Mouse (Mus musculus) large intestine, adult 2 months (tissue): ENCODE results near the gene Gm42906. TPM values are rescaled to one million over a fixed set of nuclear protein-coding genes. Genes with fewer than 3 reads are reported as not detected.

Experiments
- DNase-seq: peaks from one replicate; pipeline ENCODE4 v3.0.0-alpha.2; 2012; ENCODE audit warnings: low read depth, low spot score
- WGBS: fragments of 180-500 bp; shearing (Covaris S2); methylation state at CpG from one replicate; pipeline ENCODE4 v1.1.7; 2018; 5-methylcytosine and 5-hydroxymethylcytosine counted together
- polyA plus RNA-seq: library from polyadenylated mRNA; depleted of rRNA; stranded (reverse); fragments of >200 nt; gene quantifications from 2 replicates; pipeline ENCODE4 v1.2.3, GENCODE M21; 2012

Gene Gm42906
- polyA plus RNA-seq, 1 experiment, result not detected

DNA sequence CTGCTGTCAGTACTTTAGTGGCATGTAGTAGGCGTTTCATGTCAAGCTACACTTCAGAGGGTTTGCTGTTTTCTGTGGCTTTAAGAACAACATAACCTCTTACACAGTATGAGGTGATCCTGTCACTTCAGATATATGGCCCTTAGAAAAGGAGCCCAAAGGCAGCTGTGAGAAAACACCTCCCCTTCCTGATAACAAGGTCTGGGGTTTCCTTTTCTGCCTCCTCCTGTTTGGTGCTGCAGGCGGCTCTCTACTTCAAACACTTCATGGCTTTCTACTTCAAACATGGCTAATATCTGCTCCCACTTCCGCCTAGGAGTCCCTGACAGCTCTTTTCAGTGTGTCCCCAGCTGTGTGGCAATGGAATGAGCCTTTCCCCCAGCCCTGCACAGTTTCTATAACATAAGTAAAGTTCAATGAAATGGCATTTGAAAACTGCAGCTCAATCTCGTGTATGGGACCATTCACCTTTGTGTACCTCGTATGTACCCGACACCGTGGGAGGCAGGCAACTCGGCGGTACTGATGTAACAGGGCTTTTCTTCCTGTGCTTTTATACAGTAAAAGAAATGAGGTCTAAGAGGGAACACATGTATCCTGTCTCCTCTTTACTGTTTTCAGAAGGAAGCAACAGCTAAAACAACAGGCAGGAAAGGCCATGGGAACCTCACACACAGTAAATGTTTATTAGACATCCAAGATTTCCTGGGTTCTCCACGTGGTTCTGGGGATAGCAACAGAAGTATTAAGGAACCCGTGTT is 180.7 kb downstream of the Gm42906 start:
- DNase-seq, result no peak
- 17% methylated on average over 11 of the region's 11 CpGs for WGBS

DNA sequence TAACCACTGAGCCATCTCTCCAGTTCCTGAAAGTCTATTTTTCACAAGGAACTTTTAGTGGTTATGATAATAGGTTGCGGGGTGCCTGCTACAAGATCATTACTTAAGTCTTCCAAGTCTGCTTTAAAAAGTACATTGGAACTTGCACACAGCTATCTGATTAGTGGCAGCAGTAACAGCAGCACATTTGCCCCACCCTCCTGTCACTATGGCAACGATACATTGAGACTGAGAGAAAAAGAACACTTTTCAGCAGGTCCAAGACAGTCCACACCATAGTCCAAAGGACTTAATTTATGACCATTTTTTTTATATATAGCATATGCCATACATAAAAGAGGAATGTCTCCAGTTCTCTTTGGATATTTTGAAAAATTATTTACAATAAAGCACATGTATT is 181.7 kb downstream of the Gm42906 start:
- 44% methylated on average over 2 of the region's 2 CpGs for WGBS
- no peak for DNase-seq

DNA sequence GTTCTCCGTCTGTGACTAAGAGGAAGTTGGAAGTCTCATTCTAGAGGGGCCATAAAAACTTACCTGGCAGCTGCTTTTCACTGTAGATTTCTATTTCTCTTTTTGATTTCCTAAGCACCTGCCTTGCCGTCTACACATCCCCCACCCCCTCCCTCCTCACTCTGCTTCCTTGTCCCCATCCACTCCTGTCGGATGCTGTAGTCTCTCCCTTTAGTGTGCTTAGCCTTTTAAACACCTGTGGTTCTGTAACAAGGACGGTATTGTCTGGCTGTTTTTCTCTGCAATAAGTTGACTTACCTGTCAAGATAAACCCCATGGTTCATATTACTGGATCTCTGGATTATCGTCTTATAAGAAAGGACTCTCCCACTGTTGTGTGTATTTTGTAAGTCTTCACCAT is 182.4 kb downstream of the Gm42906 start:
- 36% methylated on average over 5 of the region's 5 CpGs for WGBS
- DNase-seq, result no peak

DNA sequence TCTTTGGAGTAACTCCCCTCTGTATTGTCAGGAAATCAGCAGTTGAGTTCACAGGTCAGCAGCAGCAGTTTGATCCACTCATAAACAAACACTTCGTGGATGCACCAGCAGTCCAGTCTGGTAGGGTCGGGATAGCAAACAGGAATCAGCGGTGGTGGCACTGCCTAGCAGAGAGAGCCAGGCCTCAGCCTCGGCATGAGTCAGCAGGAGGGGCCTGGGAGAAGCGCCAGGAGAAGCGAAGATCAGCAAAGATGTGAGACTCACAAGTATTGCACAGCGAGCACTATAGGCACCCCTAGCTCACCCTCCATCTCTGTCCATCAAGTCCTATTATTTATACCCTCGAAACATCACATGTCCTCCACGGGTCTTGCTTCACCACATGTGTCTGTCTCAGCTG is 189.2 kb downstream of the Gm42906 start:
- WGBS, result 48% methylated on average over 9 of the region's 9 CpGs
- no peak for DNase-seq

DNA sequence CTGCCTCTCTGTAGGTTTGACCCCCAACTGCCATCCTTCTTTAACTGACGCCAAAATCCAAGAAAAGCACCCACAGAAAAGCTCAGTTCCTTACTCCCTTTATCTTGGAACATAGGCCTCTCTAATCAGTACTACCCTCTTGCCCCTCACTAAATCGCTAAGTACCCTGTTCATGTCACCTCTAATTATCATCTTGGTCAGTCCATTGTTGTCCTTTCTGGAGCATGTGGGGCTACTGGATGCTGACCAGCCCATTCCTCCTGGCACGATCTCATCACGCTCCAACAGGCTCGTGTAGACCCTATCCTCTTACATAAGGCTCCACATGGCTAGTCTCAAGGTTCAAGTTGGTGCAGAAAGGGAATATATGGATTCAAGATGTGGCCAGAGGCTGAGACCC is 191.6 kb downstream of the Gm42906 start:
- WGBS, result 87% methylated on average over 5 of the region's 5 CpGs
- no peak for DNase-seq

DNA sequence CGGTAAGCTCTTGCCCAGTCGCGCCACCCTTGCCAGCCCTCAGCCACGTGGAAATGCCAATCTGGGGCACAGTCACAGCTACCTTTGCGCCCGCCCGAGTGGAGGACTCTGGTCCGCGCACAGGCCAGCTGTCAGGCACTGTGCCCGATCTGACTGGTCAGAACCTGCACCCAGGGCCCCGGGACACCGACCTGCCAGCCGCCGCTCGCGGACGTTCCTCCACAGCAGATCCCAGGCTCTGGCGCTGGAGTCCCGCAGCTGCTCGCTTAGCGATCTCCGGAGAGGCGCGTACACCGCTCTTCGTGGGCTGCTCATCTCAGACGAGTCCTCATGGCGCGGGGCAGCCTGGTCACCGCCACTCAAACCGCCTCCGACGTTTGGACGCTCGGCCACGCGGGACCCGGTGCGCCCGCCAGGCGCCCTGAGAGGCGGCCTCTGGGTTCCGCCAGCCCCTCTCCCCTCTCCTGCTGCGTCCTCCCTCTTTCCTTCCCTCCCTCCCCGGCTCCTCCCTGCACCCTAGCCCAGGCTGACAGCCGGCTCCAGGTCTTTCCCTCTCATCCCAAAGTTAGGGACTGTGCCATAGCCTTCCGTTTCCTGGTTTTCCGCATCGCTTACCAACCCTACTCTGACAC is 194.4 kb downstream of the Gm42906 start, which contains the start of gene Stard13:
Gene Stard13, minus strand, starts transcription at position 437 of the 632 bp plus-strand sequence.
- no peak for DNase-seq
- WGBS, result under 1% methylated on average over 49 of the region's 49 CpGs

DNA sequence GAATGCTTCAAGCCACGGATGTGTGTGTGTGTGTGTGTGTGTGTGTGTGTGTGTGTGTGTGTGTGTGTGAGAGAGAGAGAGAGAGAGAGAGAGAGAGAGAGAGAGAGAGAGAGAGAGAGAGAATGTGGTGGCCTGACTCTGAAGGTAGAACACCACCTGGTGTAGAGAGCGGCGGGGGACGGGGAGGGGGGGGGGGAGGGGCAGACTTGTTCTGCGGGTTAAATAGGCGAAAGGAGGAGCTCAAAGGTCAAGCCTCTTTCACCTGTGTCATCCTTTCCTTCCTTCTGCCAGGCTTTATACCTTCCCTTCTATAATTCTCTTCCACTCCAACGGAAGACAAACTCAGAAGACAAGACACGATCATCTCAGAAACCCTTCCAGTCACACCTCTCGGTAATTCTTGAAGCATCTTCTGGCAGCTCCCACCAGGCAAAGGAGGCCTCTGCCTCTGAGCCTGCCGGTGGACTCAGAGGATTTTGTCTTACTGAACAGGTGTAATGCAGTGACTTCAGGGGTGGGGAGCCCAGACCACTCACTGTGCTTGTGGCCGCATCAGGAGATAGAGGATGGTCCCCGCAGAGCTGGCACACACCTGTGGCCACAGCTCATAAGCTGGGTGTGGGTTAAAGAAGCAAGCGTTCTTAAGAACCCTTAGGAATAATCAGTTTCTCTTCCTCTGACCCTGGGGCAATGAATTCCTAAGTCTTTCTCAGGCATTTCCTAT is 195.2 kb downstream of the Gm42906 start:
- WGBS, result 19% methylated on average over 10 of the region's 13 CpGs

DNA sequence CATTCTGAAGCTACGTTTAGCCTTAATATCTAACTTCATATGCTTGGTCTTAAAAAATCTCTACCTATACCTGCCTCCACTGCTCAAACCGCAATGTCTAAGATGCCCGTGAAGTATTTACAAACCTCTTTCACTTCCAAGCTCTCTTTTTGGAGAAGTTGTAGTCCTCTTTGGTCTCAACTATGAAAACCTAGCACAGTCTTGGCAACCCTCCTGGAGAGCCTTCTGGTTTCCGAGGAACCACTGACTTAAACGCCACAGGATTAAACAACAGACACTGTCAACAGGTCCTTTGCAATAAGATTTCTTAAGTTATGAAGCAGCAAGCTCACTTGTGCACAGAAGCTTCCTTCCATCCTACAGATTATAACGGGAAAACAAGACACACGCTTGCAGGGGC is 196.1 kb downstream of the Gm42906 start:
- 57% methylated on average over 7 of the region's 7 CpGs for WGBS
- no peak for DNase-seq

More for the DNA sequence above, 195.2 kb downstream of the Gm42906 start:
- no peak for DNase-seq

DNA sequence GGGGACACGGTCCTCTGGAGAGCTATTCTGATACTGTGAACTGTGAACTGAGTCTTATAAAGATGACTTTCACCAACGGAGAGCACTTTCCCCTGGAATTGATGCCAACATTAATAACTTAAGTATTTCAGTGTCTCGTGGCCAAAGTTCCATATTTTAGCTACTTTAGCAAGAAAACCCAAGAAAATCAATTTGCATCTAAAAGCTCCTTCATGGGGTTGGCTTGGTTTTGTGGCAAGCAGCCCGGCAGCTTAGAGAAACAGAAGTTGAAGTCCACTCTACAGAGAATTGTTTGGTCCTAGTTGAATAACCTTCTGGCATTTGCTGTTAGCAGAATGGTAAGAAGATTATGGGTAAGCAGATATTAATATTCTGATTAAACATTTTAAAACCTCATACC is 196.6 kb downstream of the Gm42906 start:
- DNase-seq, result no peak
- 50% methylated on average over 4 of the region's 4 CpGs for WGBS

DNA sequence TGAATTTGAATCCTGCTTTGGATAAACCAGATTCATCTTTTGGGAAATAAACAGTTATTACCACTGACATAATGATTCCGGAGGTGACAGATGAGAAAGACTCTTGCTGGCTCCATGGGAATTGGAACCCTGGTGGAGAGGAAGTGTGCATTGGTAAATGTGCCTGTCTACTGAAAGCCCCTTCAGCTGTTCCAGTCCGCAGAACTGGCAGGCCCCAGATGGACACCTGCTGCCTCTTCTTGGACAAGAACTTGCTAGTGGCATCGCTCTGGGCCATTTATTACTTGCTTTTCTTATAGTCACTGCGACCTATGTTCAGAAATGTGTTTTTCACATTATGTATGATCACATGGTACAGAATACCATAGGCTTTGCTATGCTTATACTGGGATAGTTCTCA is 197.5 kb downstream of the Gm42906 start:
- WGBS, result 96% methylated on average over 4 of the region's 4 CpGs
- no peak for DNase-seq

DNA sequence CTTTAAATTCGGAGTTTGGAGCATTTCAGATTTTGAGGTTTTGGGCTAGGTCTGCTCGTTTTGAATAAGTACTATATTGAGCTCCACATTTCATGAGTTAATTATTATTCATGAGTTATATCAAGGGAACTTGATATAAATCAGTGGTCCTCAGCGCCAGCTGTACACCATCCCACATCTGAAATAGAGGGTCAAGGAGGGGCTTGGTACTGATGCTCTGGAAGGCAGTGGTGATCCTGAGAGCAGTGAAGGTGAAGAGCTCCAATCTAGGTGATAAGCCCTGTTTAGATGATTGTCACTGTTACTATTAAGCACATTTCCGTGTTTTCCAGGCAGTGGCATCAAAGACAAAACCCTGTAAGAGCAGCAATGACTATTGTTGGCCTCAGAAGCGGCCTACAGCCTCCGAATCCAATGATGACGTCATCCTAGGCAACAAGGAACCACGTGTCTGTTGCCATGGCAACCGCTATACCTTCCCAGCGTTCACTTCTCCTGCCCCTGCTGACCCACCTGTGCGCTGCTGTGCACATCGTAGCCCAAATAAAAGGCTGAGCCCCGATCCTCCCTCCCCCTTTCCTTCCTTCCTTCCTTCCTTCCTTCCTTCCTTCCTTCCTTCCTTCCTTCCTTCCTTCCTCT is 199.5 kb downstream of the Gm42906 start:
- 79% methylated on average over 13 of the region's 13 CpGs for WGBS
- no peak for DNase-seq

DNA sequence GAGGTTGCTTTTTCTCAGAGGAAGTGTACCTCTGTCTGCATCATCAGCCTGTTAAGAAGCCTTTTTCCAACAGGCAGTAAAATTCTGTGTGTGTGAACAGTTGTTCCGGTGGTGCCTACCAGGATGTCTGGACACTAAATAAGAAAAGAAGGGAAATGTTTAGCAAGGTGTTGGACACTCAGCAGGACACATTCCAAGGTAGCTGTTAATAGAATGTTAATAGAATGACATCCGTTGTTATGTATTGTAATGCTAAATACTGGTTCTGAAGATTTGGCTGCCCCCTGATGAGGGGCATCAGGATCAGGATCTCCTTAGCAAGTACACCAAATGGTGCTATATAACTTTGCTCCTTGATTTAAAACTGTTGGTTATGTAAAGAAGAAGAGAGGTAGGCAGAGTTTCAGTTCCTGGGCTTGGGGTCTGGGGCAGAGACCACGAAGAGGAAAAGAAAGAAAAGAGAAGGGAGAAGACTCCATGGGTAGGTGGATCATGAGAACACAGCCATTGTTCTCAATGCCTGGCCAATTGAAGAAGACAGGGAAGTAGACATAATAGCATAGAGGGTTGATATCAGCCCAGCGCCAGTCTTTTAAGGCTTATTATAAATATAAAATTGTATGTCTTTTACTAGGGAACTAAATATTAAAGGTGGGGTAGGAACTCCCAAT is 204.1 kb downstream of the Gm42906 start:
- 74% methylated on average over 4 of the region's 4 CpGs for WGBS
- DNase-seq, result no peak

DNA sequence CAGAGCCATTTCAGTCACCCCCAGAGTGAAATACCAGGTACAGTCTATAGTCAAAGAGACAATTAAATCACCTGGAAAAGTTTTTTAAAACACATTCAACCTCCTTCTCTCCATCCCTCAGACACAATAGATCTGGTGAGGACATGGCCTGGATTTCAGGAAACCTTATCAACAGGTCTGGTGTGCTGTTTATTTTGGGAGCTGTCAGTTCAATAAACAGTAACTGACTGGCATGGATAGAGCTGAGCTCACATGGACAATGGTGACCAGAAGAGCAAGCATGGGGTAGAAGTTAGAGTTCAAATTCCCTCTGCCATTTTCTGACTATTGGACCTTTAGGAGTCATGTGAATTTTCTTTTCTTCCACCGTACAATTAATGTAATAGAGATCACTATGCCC is 205.2 kb downstream of the Gm42906 start:
- WGBS, result 92% methylated on average over 1 of the region's 1 CpGs
- DNase-seq, result no peak

DNA sequence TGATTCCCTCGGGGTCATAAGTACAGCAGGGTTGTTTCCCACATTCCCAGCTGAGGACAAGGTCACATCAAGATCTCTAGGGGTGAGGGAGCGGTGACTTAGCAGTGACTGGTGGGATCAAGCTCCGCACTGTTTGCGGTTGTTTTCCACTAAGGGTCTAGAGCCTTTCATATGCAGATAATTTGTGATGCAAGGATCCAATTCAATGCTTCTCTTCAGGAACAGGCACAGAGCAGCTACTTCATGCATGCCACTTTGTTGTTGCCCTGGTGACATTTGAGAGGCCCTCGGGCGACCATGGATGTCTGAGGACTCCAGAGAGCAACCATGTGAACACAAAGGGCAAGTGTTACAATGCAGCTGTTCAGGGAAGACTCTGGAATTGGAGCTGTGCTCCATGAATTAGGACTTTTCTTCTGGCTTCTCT is 209.3 kb downstream of the Gm42906 start:
- WGBS, result 79% methylated on average over 6 of the region's 6 CpGs
- DNase-seq, result no peak

DNA sequence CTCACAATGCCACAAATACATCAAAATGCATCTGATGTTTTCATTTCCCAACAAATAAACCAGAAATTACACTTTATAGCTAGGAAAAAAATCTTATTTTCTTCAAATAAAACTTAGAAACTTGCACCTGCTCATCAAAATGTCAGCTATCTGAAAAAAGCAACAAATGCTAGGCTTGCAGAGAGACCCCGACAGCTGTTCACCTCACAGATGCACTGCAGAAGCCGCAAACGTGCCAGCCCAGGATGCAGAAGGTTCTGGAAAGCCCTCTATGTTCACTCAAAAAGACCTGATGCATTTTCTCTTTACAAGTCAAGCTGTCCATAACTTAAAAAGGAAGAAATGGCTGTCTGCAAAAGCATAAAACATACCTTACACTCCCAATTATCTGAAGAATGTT is 214.9 kb downstream of the Gm42906 start:
- no peak for DNase-seq
- 88% methylated on average over 3 of the region's 3 CpGs for WGBS

DNA sequence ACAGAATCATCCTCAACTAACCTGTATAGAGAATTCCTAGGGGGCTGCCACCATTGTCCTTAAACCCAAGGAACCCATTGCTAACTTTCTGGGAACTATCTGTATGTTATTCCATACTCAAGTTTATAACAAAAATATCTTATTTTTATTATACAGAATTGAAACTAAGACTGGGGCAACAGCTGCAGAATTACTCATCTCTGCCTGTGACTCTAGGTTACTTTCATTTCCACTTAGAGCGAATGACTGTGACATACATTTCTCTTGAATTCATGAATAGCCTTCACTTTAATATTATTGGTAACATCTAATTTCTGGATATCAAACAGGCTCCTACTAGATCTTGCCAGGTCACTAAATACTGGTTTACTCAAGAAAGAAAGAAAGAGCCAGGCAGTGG is 217.1 kb downstream of the Gm42906 start:
- WGBS, result 97% methylated on average over 1 of the region's 1 CpGs
- no peak for DNase-seq

DNA sequence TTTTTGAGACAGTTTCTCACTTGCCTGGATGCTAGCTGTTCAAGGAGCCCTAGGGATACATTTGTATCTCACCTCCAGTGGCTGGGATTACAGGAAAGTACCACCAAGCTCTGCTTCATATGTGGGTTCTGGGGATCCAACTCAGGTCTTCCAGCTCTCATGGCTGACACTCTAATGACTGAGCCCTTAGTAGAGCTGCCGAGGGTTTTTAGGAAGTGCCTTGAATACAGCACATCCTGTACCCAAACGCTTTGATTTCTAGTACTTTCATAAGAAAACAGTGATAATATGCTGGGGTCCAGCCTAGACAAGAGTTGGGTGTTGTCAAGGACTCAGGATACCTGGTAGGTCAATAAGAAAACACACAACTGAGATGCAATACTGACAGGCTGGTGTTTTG is 217.9 kb downstream of the Gm42906 start:
- 74% methylated on average over 2 of the region's 2 CpGs for WGBS
- no peak for DNase-seq

DNA sequence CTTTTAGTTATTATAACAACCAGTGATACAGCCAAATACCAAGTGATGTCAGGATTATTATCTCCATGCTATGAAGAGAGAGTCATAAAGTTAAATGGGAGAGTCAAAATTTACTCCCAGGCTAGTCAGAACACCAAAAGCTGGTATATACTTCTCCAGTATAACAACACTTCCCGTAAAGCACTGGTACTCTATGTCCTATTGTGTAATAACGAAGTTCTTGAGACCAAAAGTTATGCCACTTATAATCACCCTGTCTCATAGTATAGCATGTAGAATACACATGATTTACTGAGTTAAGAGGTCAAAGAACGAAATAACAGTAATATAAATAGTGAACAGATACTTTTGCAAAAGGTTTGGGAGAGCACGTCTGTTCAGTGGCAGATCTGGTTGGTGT is 222.9 kb downstream of the Gm42906 start:
- 61% methylated on average over 4 of the region's 4 CpGs for whole genome bisulfite sequencing
- no peak for DNase-seq

DNA sequence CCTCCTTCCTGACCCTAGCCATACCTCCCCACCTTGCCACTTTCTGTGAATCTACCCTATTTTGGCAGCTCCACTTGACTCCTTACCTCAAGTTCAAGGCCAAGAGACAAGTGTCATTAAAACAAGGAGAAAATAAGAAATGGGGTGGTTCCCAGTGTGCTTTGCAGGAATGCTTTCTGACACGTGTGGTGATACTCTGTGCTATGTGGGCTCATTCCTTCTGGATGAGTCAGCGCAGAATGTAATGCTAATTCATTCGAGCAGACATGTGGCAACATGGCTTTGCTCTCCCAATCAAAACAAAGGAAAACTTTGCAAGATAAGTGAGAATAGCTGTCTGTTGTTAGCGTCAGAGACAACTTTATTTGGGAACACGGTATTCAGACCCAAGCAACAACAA is 225.0 kb downstream of the Gm42906 start:
- 67% methylated on average over 5 of the region's 5 CpGs for WGBS
- DNase-seq, result no peak

DNA sequence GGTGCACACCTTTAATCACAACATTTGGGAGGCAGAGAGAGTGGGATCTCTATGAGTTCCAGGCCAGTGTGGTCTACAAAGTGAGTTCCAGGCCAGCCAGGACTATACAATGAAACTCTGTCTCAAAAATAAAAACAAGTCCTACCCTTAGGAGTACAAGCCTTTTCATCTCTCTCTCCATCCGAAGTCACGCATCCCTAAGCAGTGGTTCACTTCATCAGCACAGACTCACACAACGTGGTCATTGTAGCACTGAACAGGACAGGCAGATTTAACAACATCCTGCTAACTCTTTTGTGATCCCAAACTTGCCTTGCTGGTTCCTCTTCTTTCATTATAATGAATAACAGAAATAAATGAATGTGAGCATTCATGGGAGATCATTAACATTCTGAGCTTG is 226.7 kb downstream of the Gm42906 start:
- 68% methylated on average over 3 of the region's 3 CpGs for WGBS
- DNase-seq, result no peak
